Mouse (Mus musculus): ENCODE measurements at regions not wholly inside any gene's neighbourhood (a gene's known extent, or its start where the extent isn't known, plus 50 kb on each side); places are given as distances from the start of the nearest gene placed in this dataset.

DNA sequence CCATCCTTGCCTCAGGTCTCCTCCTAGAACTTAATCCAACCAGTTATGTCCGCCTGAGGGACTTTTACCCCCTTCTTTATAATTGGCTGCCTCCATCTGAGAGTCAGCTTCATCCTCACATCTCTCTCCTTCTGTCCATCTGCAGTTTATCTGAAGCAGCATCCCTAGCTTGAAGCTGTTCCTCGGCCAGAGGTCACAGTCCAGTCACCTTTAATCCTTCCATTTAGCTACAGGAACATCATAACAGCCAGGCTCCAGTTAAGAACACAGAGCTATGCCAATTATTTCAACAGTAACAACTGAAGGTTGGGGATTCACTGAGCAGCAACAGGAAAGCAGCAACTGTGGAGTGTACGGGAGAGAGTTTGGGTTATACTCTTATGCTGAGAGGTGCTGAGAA, 179.0 kb downstream of the Ice1 start:
- no peak for TF ChIP-seq CTCF (IDR thresholded peaks at IDR 0.05)
- Histone ChIP-seq H3K4me3 (ENCODE audit: low read depth, low read length) (no peak overlapping the region), H3K4me1 (ENCODE audit: insufficient read depth, low read depth, low read length) (no peaks in the 10 kb centered on the region), H3K4me2 (replicated peaks; ENCODE audit: low read depth, low read length) (no peak overlapping the region), H3K27me3 (replicated peaks; ENCODE audit: insufficient read depth, low read length) (no peaks in the 10 kb centered on the region), H3K9me3 (ENCODE audit: low read length) (no peaks in the 10 kb centered on the region), H3K9ac (replicated peaks; ENCODE audit: low read depth) (no peak overlapping the region), H3K27ac (ENCODE audit: low read length) (no peak overlapping the region), H3K36me3 (ENCODE audit: insufficient read depth, low read length) (no peaks in the 10 kb centered on the region)
- DNase-seq (ENCODE audit: low spot score): no peak
- ATAC-seq: no peak
- WGBS: 57% methylated on average over 3 of the region's 3 CpGs

- H3K9me3 ChIP-seq (ENCODE audit: low read length): no peaks in the 10 kb centered on the region
- no peak for TF ChIP-seq CTCF (IDR thresholded peaks at IDR 0.05)
- no peak for TF ChIP-seq EP300 (IDR thresholded peaks at IDR 0.05)
- WGBS: 57% methylated on average over 5 of the region's 5 CpGs
- H3K36me3 ChIP-seq (ENCODE audit: insufficient read depth, low read length): no peaks in the 10 kb centered on the region
- no peak overlapping the region for H3K9ac ChIP-seq (replicated peaks; ENCODE audit: low read depth)
- no peaks in the 10 kb centered on the region for H3K27me3 ChIP-seq (replicated peaks; ENCODE audit: insufficient read depth, low read length)
- H3K27ac ChIP-seq (ENCODE audit: low read length): no peak overlapping the region
- H3K4me3 ChIP-seq (ENCODE audit: low read depth, low read length): no peak overlapping the region
- H3K4me2 ChIP-seq (replicated peaks; ENCODE audit: low read depth, low read length): no peak overlapping the region
- no peak for DNase-seq (ENCODE audit: low spot score)
- ATAC-seq: no peak
- no peaks in the 10 kb centered on the region for H3K4me1 ChIP-seq (ENCODE audit: insufficient read depth, low read depth, low read length)
Observed at GRCm38 (mm10) chr13:70464996-70465395, 172.4 kb downstream of the Ice1 start.

- no peak for ATAC-seq
- 84% methylated on average over 4 of the region's 4 CpGs for WGBS
Observed at GRCm38 (mm10) chr13:70474746-70475145, 162.7 kb downstream of the Ice1 start.

GRCm38 (mm10) chr13:70475366-70475765, 162.1 kb downstream of the Ice1 start:
- no peaks in the 10 kb centered on the region for H3K36me3 ChIP-seq (ENCODE audit: insufficient read depth, low read length)
- H3K4me1 ChIP-seq (ENCODE audit: insufficient read depth, low read depth, low read length): no peaks in the 10 kb centered on the region
- ATAC-seq: no peak
- no peaks in the 10 kb centered on the region for H3K27me3 ChIP-seq (replicated peaks; ENCODE audit: insufficient read depth, low read length)
- TF ChIP-seq CTCF (IDR thresholded peaks at IDR 0.05) (no peak), EP300 (IDR thresholded peaks at IDR 0.05) (no peak)
- no peak overlapping the region for H3K9ac ChIP-seq (replicated peaks; ENCODE audit: low read depth)
- H3K4me3 ChIP-seq (ENCODE audit: low read depth, low read length): no peak overlapping the region
- no peaks in the 10 kb centered on the region for H3K9me3 ChIP-seq (ENCODE audit: low read length)
- DNase-seq (ENCODE audit: low spot score): no peak
- no peak overlapping the region for H3K4me2 ChIP-seq (replicated peaks; ENCODE audit: low read depth, low read length)
- WGBS: 49% methylated on average over 2 of the region's 2 CpGs
- H3K27ac ChIP-seq (ENCODE audit: low read length): no peak overlapping the region

More at GRCm38 (mm10) chr13:70474746-70475145, 162.7 kb downstream of the Ice1 start:
- H3K36me3 ChIP-seq (ENCODE audit: insufficient read depth, low read length): no peaks in the 10 kb centered on the region
- H3K4me3 ChIP-seq (ENCODE audit: low read depth, low read length): no peak overlapping the region
- H3K27me3 ChIP-seq (replicated peaks; ENCODE audit: insufficient read depth, low read length): no peaks in the 10 kb centered on the region
- TF ChIP-seq CTCF (IDR thresholded peaks at IDR 0.05): no peak
- TF ChIP-seq EP300 (IDR thresholded peaks at IDR 0.05): no peak
- H3K9ac ChIP-seq (replicated peaks; ENCODE audit: low read depth): no peak overlapping the region
- H3K4me2 ChIP-seq (replicated peaks; ENCODE audit: low read depth, low read length): no peak overlapping the region
- no peaks in the 10 kb centered on the region for H3K4me1 ChIP-seq (ENCODE audit: insufficient read depth, low read depth, low read length)
- no peak for DNase-seq (ENCODE audit: low spot score)
- no peak overlapping the region for H3K27ac ChIP-seq (ENCODE audit: low read length)
- H3K9me3 ChIP-seq (ENCODE audit: low read length): no peaks in the 10 kb centered on the region

- Histone ChIP-seq H3K27ac (ENCODE audit: low read length) (no peak overlapping the region), H3K9me3 (ENCODE audit: low read length) (no peaks in the 10 kb centered on the region), H3K9ac (replicated peaks; ENCODE audit: low read depth) (no peak overlapping the region), H3K36me3 (ENCODE audit: insufficient read depth, low read length) (no peaks in the 10 kb centered on the region), H3K4me3 (ENCODE audit: low read depth, low read length) (no peak overlapping the region), H3K4me1 (ENCODE audit: insufficient read depth, low read depth, low read length) (no peaks in the 10 kb centered on the region), H3K27me3 (replicated peaks; ENCODE audit: insufficient read depth, low read length) (no peaks in the 10 kb centered on the region), H3K4me2 (replicated peaks; ENCODE audit: low read depth, low read length) (no peak overlapping the region)
- WGBS: 56% methylated on average over 4 of the region's 4 CpGs
- DNase-seq (ENCODE audit: low spot score) (no peak), ATAC-seq (no peak)
- TF ChIP-seq EP300 (IDR thresholded peaks at IDR 0.05): no peak
- TF ChIP-seq CTCF (IDR thresholded peaks at IDR 0.05): no peak
Observed at GRCm38 (mm10) chr13:70499302-70499701, 138.1 kb downstream of the Ice1 start.

All from lung, postnatal 0 days (tissue).